Mouse (Mus musculus) small intestine, adult 2 months (tissue): Measurements from ENCODE around the gene Map4k4. TPM values are rescaled to one million over a fixed set of nuclear protein-coding genes. Genes with fewer than 3 reads are reported as not detected.
A peak's percentile ranks its signal among the peaks of the same experiment; 100 is the strongest.

Experiments used
- H3K27ac ChIP-seq: fragments of 200-500 bp; 2 replicates; pipeline ENCODE4 v1.5.1; 2012; ENCODE audit warnings: low read depth, low read length, control low read depth, inconsistent platforms; ENCODE audit not compliant: insufficient read depth
- H3K27me3 ChIP-seq: fragments of 200-500 bp; 2 replicates; pipeline ENCODE4 v1.6.1; 2012; ENCODE audit warnings: mild to moderate bottlenecking, moderate library complexity, low read length, inconsistent platforms; ENCODE audit not compliant: control insufficient read depth, insufficient read depth
- H3K36me3 ChIP-seq: fragments of 200-500 bp; 2 replicates; pipeline ENCODE4 v1.6.1; 2012; ENCODE audit warnings: mild to moderate bottlenecking, low read length, control low read depth, inconsistent platforms; ENCODE audit not compliant: control insufficient read depth, insufficient read depth
- H3K4me1 ChIP-seq: fragments of 200-500 bp; 2 replicates; pipeline ENCODE4 v1.6.1; 2012; ENCODE audit warnings: low read length, inconsistent platforms, mixed read lengths; ENCODE audit not compliant: control insufficient read depth, insufficient read depth, insufficient read length
- H3K4me3 ChIP-seq: fragments of 200-500 bp; 2 replicates; pipeline ENCODE4 v1.5.1; 2012; ENCODE audit warnings: low read depth, mild to moderate bottlenecking, control low read depth, inconsistent platforms, low read length, moderate library complexity
- CTCF ChIP-seq: fragments of 200-500 bp; IDR thresholded peaks from 2 replicates; pipeline ENCODE4 v1.5.1; 2012; ENCODE audit warnings: low read depth, mild to moderate bottlenecking, control low read depth, inconsistent platforms, low read length, moderate library complexity, mixed read lengths; ENCODE audit not compliant: insufficient replicate concordance, insufficient read length; ENCODE audit errors: extremely low read depth
- POLR2A ChIP-seq: fragments of 200-500 bp; IDR thresholded peaks from 2 replicates; pipeline ENCODE4 v1.6.1; 2012; ENCODE audit warnings: low read depth, mild to moderate bottlenecking, control low read depth, inconsistent platforms, low read length, moderate library complexity
- WGBS: fragments of 180-500 bp; shearing (Covaris S2); methylation state at CpG from one replicate; pipeline ENCODE4 v1.1.7; 2018; 5-methylcytosine and 5-hydroxymethylcytosine counted together
- polyA plus RNA-seq: library from polyadenylated mRNA; depleted of rRNA; stranded (reverse); fragments of >200 nt; gene quantifications from 2 replicates; pipeline ENCODE4 v1.2.3, GENCODE M21; 2012

The Map4k4 gene
- polyA plus RNA-seq, 1 experiment, result 41.0 TPM

DNA sequence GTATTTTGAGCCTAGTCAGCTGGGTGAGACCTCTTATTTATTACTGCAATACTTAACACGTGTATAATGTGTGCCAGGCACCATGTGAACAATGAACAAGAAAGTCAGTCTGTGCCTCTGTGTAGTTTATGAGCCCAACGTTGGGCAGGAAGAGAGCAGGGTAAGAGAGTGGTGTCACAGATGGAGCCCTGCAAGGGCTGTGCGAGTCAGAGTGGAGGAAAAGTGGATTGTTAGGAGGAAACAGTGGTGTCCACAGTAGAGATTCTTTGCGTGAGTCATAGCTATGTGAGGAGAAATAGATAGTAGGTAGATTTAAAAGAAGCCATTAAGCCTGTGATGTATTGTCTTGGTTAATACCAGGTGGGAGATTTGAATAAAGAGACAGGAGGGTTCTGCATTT is 12.5 kb downstream of the Map4k4 start:
- peaks cover 7% of the 10 kb centered on the region for H3K4me1 ChIP-seq
- peaks cover 8% of the 10 kb centered on the region for H3K36me3 ChIP-seq
- H3K27me3 ChIP-seq, result no peaks in the 10 kb centered on the region
- WGBS, result 53% methylated on average over 4 of the region's 4 CpGs
- no peak overlapping the region for H3K4me3 ChIP-seq
- no peak overlapping the region for H3K27ac ChIP-seq
- no peak for TF ChIP-seq CTCF
- TF ChIP-seq POLR2A, result no peak

DNA sequence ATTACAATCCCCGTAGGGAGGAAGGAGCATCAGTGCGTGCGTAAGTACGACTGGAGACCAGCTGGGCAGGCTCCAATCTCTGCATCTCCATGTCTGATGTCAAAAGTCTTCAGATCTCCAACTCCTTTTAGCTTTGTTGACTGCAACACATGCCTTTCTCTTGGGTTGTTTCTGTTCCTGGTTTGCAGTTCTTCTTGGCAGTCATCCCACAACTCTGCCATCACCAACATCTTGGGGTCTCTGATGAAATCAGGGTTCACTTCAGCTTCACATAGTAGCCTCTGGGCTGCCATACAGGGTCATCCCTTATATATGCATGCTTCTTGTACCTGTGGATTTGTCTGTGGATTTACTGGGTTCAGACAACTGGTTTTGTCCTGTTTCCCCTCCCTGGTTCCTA is 15.4 kb downstream of the Map4k4 start:
- 88% methylated on average over 4 of the region's 4 CpGs for WGBS
- TF ChIP-seq POLR2A, result no peak
- TF ChIP-seq CTCF, result no peak
- Histone ChIP-seq H3K27me3 (no peaks in the 10 kb centered on the region), H3K36me3 (peaks cover 4% of the 10 kb centered on the region), H3K4me1 (peaks cover 4% of the 10 kb centered on the region), H3K27ac (no peak overlapping the region), H3K4me3 (no peak overlapping the region)

DNA sequence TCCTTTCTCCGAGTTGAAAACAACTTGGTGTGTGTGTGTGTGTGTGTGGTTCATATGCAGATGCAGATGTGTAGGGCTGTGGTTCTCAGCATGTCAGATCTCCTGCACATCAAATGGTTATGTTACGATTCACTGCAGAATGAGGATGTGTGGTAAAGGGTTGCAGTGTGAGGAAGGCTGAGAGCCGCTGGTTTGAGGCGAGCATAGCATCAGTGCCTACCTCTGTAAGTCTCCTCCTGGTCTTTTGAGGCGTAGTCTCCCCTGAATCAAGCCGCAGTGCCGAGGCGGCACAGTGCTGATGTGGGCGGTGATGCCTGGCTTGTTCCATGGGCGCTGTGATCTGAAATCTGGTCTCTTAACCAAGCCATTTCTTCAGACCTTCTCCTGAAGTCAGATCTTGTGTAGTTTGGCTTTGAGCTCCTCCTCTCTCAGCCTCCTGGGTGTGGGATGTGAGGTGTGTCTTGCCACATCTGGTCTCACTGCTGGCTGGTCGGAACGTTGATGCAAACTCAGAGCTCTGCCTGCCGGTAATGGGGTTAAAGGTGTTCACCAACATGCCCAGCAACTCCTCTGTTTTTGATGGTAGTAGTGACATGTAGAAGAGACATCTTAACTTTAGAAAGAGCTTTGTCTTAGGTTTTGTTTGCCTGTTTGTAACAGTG is 17.3 kb downstream of the Map4k4 start:
- WGBS, result 75% methylated on average over 13 of the region's 13 CpGs
- H3K27ac ChIP-seq, result 0 out of 2 replicates have a peak overlapping the region, but pooled peaks have one; percentile 4
- H3K4me3 ChIP-seq, result no peak overlapping the region
- no peaks in the 10 kb centered on the region for H3K27me3 ChIP-seq
- no peak for TF ChIP-seq CTCF
- TF ChIP-seq POLR2A, result no peak
- H3K4me1 ChIP-seq, result peaks cover 10% of the 10 kb centered on the region
- peaks cover 2% of the 10 kb centered on the region; the same call in 1 of the 2 replicates for H3K36me3 ChIP-seq

DNA sequence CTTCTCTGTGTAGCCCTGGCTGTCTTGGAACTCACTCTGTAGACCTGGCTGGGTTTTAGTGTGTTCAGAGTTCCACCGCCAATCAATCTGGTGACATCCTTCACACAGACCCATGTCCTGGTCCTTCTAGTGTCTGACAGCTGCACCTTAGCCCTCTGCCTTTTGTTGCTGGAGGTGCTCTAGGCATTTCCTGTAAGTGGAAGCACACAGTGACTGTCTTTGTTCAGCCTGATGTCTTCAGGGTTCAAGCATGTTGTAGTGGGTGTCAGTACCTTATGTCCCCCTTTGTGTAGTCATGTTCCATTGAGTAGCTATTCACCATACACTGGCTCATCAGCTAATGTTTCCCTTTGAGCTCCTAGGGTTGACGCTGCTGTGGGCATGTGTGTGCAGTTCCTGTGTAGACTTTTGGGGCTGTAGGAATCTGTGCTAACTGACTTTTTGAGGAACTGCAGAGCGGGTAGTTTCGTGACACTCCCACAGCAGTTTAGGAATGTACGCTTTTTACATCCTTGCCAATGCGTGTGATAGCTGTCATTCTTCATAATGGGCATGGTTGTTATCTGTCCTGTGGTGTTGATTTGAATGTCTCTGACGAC is 17.9 kb downstream of the Map4k4 start:
- Histone ChIP-seq H3K27ac (0 out of 2 replicates have a peak overlapping the region, but pooled peaks have one; percentile 4), H3K27me3 (no peaks in the 10 kb centered on the region), H3K4me3 (no peak overlapping the region), H3K36me3 (peaks cover 2% of the 10 kb centered on the region; the same call in 1 of the 2 replicates), H3K4me1 (peaks cover 13% of the 10 kb centered on the region)
- WGBS, result 72% methylated on average over 7 of the region's 7 CpGs
- no peak for TF ChIP-seq POLR2A
- TF ChIP-seq CTCF, result no peak

DNA sequence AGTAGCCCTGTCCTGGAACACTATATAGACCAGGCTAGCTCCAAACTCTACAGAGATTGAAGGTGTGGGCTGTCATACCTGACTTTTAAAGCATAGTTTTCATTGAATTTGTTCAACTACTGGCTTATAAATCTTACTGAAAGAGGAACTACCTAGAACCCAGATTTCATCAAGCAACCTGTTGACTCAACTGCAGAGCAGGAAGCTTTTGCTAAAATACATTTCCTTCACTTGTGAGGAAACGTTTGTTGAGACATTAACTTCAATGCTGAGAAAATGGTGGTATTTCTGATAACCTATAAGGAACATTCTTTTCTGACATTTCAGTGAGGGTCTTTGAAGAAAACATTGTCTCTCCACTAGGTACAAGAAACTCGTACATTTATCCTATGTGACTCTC is 19.9 kb downstream of the Map4k4 start:
- Histone ChIP-seq H3K4me3 (no peak overlapping the region), H3K27ac (no peak overlapping the region), H3K4me1 (peaks cover 14% of the 10 kb centered on the region), H3K27me3 (no peaks in the 10 kb centered on the region), H3K36me3 (no peaks in the 10 kb centered on the region)
- 59% methylated on average over 2 of the region's 2 CpGs for WGBS
- TF ChIP-seq POLR2A (no peak), CTCF (no peak)

DNA sequence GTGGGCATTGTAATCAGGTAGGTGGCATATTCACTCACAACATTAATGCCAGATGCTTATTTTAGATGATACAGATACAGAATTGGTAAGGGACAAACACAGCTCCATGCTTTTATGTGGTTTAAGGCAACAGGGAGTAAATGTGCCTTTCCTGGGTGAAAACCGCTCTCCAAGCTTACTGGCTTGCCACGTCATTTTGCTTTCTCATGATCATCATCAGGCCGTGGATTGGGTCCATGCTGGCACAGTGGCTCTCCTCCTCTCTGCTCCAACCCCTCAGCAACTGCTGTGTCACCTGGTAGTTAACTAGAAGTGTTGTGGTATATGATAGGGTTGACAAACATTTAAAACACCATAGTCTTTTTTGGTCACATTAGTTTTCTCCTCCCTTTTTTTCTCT is 21.3 kb downstream of the Map4k4 start:
- WGBS, result 85% methylated on average over 3 of the region's 3 CpGs
- Histone ChIP-seq H3K36me3 (no peaks in the 10 kb centered on the region), H3K27ac (no peak overlapping the region), H3K4me3 (no peak overlapping the region), H3K4me1 (peaks cover 15% of the 10 kb centered on the region), H3K27me3 (no peaks in the 10 kb centered on the region)
- TF ChIP-seq POLR2A, result no peak
- no peak for TF ChIP-seq CTCF

DNA sequence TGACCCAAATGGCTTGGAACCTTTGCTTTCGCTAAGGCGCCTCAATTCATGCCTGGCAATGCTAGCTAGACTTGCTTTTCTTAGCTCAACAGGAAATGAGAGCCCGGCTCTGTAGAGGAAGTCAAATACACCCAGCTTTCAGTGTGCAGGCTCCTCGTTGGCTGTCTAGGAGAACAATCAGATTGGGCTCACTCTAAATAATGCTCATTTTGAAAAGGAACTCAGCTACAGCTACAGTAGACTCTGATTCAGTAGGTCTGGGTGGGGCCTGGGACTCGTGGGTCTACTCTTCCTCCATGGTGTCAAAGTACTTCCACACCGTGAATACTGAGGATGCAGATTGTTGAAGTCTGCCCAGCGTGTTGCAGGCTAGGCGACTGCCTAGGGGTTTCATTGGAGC is 22.0 kb downstream of the Map4k4 start:
- no peaks in the 10 kb centered on the region for H3K36me3 ChIP-seq
- H3K4me1 ChIP-seq, result peaks cover 15% of the 10 kb centered on the region
- no peak overlapping the region for H3K27ac ChIP-seq
- H3K4me3 ChIP-seq, result no peak overlapping the region
- 40% methylated on average over 8 of the region's 8 CpGs for WGBS
- no peak for TF ChIP-seq POLR2A
- no peaks in the 10 kb centered on the region for H3K27me3 ChIP-seq
